Mouse (Mus musculus) cerebellum, adult 9-11 months (tissue): Measurements from ENCODE around the gene Cend1.
A peak's percentile ranks its signal among the peaks of the same experiment; 100 is the strongest.

Source experiments
- DNase-seq: peaks from one replicate; pipeline ENCODE4 v3.0.0; 2022

Gene Cend1

GRCm38 (mm10) chr7:141442199-141442598 is 12.9 kb upstream of the Cend1 start:
- DNase-seq = no peak

GRCm38 (mm10) chr7:141441460-141441859 is 12.2 kb upstream of the Cend1 start:
- DNase-seq = peak; percentile 63

- peak; percentile 85 for DNase-seq
Measured at GRCm38 (mm10) chr7:141440613-141441012, 11.3 kb upstream of the Cend1 start.

DNA sequence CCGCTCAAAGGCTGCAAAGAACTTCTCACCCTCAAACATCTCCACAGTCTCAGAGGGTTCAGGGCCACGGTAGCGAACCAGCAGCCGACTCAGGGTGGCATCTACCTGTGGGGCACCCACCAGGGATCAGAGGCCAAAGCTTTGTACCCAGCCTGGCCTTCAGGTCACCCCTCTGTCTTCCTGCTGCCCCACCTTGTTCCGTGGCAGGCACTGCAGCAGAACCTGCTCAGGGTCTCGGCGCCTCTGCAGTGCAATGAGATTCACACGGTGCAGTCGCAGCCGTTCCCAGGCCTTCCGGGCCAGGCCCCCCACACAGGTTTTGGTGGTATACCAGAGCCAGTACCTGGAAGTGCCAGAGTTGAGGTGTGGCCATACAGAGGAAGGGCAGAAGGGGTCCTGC is 10.5 kb upstream of the Cend1 start:
- peak; percentile 72 for DNase-seq

- DNase-seq = peak; percentile 65
Measured at GRCm38 (mm10) chr7:141439140-141439679, 9.9 kb upstream of the Cend1 start.

DNA sequence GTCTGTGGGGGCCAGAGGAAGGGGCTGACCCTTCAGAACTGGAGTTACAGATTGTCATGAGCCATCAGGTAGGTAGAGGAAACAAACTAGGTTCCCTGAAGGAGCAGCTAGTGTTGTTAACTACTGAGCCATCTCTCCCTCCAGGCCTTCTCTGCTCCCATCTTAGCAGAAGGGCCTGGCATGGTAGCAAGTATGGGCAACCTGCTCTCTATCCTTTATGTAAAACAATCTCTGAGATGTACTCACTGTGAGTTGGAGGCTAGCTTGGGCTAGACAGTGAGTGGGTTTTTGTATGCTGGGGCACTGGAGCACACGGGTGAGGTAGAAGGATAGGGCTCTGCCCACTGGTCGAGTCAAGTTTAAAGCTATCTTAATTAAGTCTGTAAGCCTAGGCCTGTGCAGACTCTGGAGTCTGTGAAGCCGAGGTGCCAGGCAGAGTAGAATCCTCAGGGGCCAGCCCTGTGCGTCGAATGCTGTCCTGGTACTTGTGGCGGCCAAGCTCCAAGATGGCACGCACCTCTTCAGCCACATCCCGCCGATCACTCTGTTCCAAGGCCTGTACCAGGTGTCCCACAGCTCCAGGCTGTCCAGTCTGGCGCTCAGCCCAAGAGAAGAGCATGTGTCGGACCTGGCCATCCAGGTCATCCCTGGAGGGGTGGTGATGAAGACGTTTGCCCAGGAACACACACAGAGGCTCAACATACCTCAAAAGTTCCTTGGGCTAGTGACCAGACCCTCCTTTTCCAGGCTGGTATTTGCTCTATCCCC is 9.1 kb upstream of the Cend1 start:
- peak; percentile 94 for DNase-seq

- DNase-seq = peak; percentile 90
Measured at GRCm38 (mm10) chr7:141437178-141438120, 8.2 kb upstream of the Cend1 start, which contains the start of gene Slc25a22. TSS of gene Slc25a22 (minus strand) at chr7:141437892.

DNA sequence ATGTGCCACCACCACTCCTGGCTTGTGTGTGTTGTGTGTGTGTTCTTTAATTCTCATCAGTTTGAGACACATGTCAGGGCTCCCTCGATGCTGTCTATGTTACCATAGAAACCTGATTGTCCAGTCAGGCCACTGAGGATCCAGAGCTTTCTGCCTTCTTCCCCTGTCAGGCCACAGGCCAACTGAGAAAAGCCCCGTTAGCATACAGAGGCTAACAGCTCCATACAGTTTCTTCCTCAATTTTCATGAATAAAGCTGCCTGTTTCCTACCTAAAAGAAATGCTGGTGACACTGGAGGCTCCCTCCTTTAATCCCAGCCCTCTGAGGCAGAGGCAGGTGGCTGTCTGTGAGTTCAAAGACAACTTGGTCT is 7.2 kb upstream of the Cend1 start:
- peak; percentile 54 for DNase-seq

DNA sequence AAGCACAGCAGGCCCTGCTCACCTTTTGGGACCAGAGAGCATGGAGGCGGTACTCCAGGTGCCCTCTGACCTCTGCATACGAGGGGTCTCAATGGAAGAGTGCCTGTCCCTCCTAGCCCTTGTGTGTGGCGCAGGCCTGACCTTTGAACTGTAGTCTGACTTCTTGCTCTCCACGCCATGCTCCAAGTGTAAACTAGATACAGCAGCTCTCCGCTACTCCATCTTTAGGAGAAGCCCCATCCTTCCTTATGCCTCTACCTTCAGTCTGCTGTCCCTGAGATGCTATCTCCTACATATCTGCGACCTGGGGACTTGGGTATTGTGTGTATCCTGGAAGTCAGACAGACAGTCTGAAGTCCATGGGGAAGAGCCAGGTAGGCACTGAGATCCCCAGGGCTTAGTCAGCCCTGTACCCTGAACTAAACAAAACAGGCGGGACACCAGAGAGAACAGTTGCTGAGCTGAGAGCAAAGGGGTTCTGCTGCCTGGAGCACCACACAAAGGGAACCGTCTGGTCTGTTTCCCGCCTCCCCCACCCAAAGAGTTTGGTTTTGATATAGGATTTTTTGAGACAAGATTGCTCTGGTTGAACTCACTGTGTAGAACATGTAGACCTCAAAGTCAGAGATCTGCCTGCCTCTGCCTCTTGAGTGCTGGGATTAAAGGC is 6.7 kb upstream of the Cend1 start:
- DNase-seq = no peak

DNA sequence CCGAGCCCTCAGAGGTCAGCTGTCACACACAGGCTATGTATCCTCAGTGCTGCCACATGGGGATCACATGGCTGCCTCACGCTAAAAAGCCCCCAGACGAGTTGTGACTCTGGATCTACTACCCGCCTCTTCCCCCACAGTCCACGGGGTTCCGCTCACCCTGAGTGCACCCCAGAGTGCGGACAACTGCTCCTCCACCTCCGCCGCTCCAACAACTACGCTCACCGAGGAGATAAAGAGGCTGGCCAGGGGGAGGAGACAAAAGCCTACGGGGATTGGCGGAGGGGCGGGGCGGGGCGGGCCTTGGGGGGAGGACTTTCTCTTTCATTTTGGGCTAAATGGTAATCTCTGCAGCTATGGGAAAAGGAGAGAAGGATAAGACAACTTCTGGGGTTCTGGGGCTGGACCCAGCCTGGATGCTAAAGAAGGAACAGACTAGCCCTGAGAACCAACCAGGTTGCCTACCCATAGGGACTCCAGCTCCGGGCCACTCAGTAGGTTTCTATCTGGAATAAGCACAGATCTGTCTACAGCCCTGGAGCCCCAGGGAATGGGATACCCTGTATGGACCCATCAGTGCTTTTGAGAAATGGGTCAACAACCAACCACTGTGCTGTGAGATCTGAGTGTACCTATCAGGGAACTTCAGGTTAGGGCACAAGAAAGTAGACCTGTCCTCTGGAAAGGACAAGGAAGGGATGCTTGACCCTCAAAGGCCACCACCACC is 6.0 kb upstream of the Cend1 start:
- DNase-seq = peak; percentile 85

DNA sequence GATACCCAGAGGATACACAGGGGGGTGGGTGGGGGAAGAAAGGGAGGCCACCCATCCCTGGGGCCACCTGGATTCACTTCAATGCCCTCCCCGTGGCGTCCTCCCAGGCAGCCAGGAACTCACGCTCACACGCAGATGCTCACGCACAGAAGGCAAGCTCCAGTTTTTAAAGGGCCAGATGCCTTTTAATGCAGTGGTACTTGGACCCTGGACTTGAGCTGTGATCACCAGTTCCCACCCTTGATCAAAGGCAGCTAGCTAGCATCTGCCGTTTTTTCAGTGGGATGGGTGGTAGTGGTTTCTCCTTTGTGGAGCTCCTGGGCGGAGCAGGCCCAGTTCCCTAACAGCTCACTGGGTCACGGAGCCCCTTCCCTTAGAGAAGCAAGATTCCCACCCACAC is 5.2 kb upstream of the Cend1 start:
- DNase-seq = peak; percentile 90

- DNase-seq = peak; percentile 84
Measured at GRCm38 (mm10) chr7:141433517-141434400, 4.5 kb upstream of the Cend1 start.

GRCm38 (mm10) chr7:141432741-141433516 is 3.6 kb upstream of the Cend1 start:
- DNase-seq = peak; percentile 98

GRCm38 (mm10) chr7:141432186-141432611 is 2.9 kb upstream of the Cend1 start:
- peak; percentile 86 for DNase-seq

DNA sequence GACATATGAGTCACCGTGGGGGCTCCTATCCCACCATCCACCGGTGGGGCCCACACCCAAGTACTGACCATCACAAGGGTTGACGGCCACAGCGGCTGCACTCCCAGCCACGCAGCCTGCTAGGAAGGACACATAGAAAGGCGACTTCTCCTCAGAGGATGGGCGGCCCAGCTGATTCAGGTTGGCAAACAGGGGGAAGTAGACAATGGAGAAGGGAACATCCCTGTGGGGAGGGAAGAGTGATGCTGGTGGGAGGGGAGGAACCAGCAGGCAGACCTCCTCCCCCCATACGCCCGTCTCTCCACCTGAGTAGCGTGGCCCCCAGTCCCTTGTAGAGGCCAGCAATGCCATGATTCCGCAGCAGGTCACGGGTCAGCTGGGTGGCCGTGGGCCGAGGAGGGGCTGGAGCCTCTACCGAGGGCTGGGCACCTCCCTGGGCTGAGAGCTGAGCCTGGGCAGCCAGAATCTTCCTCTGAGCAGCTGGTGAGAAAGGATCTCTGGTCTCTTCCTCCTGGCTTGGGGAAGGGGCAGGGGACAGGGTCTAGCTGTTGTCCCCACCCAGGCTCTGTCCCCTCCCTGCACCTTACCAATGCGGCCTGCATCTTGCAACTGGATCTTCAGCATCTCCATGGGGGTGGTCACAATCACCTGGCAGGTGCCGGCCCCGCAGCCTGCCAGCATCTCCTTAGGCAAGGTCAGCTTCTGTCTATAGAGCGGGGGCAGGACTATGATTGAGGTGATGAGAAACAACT is 2.3 kb upstream of the Cend1 start:
- DNase-seq = no peak

- DNase-seq = peak; percentile 71
Measured at GRCm38 (mm10) chr7:141430585-141431240, 1.4 kb upstream of the Cend1 start.

DNA sequence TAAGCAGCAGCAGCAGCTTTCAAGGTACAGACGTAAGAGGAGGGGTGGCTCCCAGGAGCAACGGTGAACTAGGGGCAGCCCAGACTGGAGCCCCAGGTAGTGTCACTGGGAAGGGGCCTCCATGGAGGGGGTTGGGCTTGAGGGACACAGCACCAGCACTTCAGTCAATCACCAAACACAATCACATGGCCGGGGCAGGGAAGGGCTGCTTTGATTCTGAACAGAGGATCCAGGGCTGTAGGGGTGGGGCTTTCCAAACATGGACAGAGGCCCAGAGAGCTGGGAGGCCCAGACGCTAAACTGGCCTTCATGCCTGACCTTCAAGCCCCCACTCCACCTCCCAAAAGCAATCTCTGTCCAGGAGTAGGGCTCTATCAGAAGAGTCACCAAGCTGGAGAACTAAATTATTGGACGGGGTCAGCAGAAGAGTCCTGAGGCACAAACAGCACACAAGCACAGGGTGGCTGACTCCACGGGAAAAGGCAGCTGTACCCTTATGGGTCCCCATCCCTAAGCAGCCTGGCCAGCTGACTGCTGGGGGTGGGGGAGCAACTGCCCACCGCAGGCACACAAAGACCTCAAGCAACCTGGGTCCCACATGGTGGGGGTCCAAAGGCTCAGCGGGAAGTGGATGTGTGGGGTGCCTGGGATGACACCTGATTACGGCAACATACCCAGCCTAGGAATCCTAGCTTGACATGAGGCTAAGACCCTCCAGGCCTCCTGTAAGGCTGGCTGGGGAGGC is 721 bp upstream of the Cend1 start:
- DNase-seq = peak; percentile 77

GRCm38 (mm10) chr7:141428701-141429100 is 590 bp downstream of the Cend1 start:
- peak; percentile 70 for DNase-seq
